Mouse (Mus musculus) midbrain, embryonic 11.5 days (tissue): Measurements from ENCODE around the gene Olfr69. TPM values are rescaled to one million over a fixed set of nuclear protein-coding genes. Genes with fewer than 3 reads are reported as not detected.
"Not testable (repeated sequence)": the region's sequence is repeated elsewhere in the genome, so short reads cannot be mapped to it uniquely, and the experiment has no call there.

Experiments
- ATAC-seq: fragments of 200-750 bp; cut with Nextera tagmentation; 2 replicates; pipeline ENCODE4 v1.8.0; 2017; ENCODE audit warnings: moderate TSS enrichment, moderate library complexity; ENCODE audit not compliant: low FRiP score
- DNase-seq: peaks from one replicate; pipeline ENCODE4 v3.0.0; 2015; ENCODE audit warnings: low spot score; ENCODE audit errors: missing footprints
- H3K27ac ChIP-seq: fragments of 300-500 bp; sonication (generic); 2 replicates; pipeline ENCODE4 v1.5.1; 2014; ENCODE audit warnings: low read depth, low read length
- H3K27me3 ChIP-seq: fragments of 300-500 bp; sonication (generic); 2 replicates; pipeline ENCODE4 v1.6.1; 2014; ENCODE audit warnings: mild to moderate bottlenecking, low read length, moderate library complexity, mixed read lengths; ENCODE audit not compliant: control insufficient read depth, insufficient read depth
- H3K36me3 ChIP-seq: fragments of 300-500 bp; sonication (generic); 2 replicates; pipeline ENCODE4 v1.6.1; 2014; ENCODE audit warnings: mild to moderate bottlenecking, low read length, moderate library complexity, mixed read lengths; ENCODE audit not compliant: control insufficient read depth, insufficient read depth
- H3K4me1 ChIP-seq: fragments of 300-500 bp; sonication (generic); 2 replicates; pipeline ENCODE4 v1.6.1; 2014; ENCODE audit warnings: low read length; ENCODE audit not compliant: control insufficient read depth, insufficient read depth
- H3K4me2 ChIP-seq: fragments of 300-500 bp; sonication (generic); 2 replicates; pipeline ENCODE4 v1.6.1; 2014; ENCODE audit warnings: mild to moderate bottlenecking, moderate library complexity
- H3K4me3 ChIP-seq: fragments of 300-500 bp; sonication (generic); 2 replicates; pipeline ENCODE4 v1.5.1; 2014; ENCODE audit warnings: low read depth, low read length
- H3K9ac ChIP-seq: fragments of 300-500 bp; sonication (generic); 2 replicates; pipeline ENCODE4 v1.6.1; 2014; ENCODE audit warnings: low read length
- H3K9me3 ChIP-seq: fragments of 300-500 bp; sonication (generic); 2 replicates; pipeline ENCODE4 v1.6.1; 2016; ENCODE audit warnings: low read length; ENCODE audit not compliant: control insufficient read depth
- WGBS: fragments of 180-500 bp; shearing (Covaris S2); extraction: QIAGEN DNeasy Blood & Tissue Kit; methylation state at CpG from one replicate; pipeline ENCODE4 v1.1.7; 2014; 5-methylcytosine and 5-hydroxymethylcytosine counted together
- polyA plus RNA-seq: library from polyadenylated mRNA; unstranded; fragments of >200 nt; fragmentation: Nextera tagmentation; extraction: Ambion mirVana; gene quantifications from 2 replicates; pipeline ENCODE4 v1.2.1, GENCODE M21; 2014

Olfr69 gene
- polyA plus RNA-seq, 1 experiment from 2014 or later, result not detected

DNA sequence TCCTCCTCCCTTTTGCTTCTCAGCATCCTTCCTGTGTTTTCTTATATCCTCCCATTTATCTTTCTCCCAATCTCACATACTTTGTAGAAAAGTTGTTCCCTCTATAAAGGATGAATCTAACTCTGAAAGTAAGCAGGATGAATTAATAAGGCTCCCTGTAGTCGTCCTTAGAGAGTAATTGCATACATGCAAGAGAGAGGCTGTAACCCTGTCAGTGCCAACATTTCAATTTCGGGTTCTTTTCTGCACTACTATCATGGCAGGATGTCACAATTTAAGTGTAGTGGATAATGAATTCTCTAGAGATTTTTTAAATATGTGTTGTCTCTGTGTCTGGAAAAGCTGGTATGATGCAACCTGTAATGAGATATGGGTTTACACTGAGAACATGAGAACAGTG is 14.2 kb downstream of the Olfr69 start, which contains the start of gene Olfr630:
Gene Olfr630, minus strand, starts transcription at position 101 of the 400 bp plus-strand sequence.
- no peaks in the 10 kb centered on the region for H3K9me3 ChIP-seq
- no peak within 1 kb of the TSS for H3K4me3 ChIP-seq
- no peak within 1 kb of the TSS for H3K4me2 ChIP-seq
- no peaks in the 10 kb centered on the region for H3K36me3 ChIP-seq
- no peaks in the 10 kb centered on the region for H3K4me1 ChIP-seq
- ATAC-seq, result no peak
- H3K9ac ChIP-seq, result no peak within 1 kb of the TSS
- H3K27me3 ChIP-seq, result no peaks in the 10 kb centered on the region
- no peak within 1 kb of the TSS for H3K27ac ChIP-seq
- WGBS, result 55% methylated on average over 2 of the region's 2 CpGs
- DNase-seq, result no peak

DNA sequence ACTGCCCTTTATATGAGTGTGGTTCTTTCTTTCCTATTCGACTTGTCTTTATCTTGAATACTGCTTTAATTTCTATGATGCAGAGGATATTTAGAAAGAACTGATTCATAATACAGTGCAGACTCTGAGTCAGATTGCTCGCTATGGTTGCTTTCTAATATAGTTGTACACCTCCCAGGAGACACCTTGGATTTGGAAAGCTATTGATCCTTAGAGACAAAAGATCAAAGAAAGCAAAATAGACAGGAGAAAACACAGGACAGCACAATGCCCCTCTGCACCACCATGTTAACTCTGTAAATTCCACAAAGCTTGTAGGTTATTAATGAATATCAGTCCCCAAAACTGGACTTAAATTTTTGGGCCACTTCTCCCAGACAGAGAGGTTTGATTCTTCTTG is 26.6 kb downstream of the Olfr69 start, which contains the start of gene Olfr629:
Gene Olfr629, minus strand, starts transcription at position 101 of the 400 bp plus-strand sequence.
- DNase-seq (no peak), ATAC-seq (no peak)
- no peak within 1 kb of the TSS for H3K9ac ChIP-seq
- no peak within 1 kb of the TSS for H3K27ac ChIP-seq
- no peaks in the 10 kb centered on the region for H3K4me1 ChIP-seq
- 77% methylated on average over 2 of the region's 2 CpGs for WGBS
- no peak within 1 kb of the TSS for H3K4me3 ChIP-seq
- H3K36me3 ChIP-seq, result no peaks in the 10 kb centered on the region
- no peaks in the 10 kb centered on the region for H3K9me3 ChIP-seq
- H3K27me3 ChIP-seq, result no peaks in the 10 kb centered on the region
- no peak within 1 kb of the TSS for H3K4me2 ChIP-seq

DNA sequence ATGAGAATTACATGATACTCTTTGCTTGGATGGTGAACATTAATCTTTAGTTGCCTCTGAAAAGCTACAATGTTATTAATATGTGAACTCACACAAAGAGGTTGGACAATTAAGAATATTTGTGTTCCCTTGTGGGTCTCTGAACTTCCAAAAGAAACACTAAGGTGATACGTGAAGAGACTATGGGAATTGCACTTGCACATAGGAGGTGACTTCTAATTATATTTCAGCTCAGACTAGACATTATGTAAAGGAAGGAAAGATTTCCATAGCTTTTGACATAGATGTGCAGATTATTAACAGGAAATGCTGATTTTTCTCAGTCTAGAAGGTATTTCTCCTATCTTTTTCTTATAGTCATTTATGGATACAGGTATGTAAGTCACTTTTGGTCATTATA is 41.3 kb downstream of the Olfr69 start, which contains the start of gene Olfr628:
Gene Olfr628, plus strand, starts transcription at position 301 of the 400 bp plus-strand sequence.
- no peak within 1 kb of the TSS for H3K27ac ChIP-seq
- WGBS, result 95% methylated on average over 1 of the region's 1 CpGs
- H3K9me3 ChIP-seq, result no peaks in the 10 kb centered on the region
- no peaks in the 10 kb centered on the region for H3K27me3 ChIP-seq
- H3K4me3 ChIP-seq, result no peak within 1 kb of the TSS
- no peak for ATAC-seq
- no peak for DNase-seq
- no peak within 1 kb of the TSS for H3K9ac ChIP-seq
- H3K36me3 ChIP-seq, result no peaks in the 10 kb centered on the region
- no peaks in the 10 kb centered on the region for H3K4me1 ChIP-seq
- no peak within 1 kb of the TSS for H3K4me2 ChIP-seq

DNA sequence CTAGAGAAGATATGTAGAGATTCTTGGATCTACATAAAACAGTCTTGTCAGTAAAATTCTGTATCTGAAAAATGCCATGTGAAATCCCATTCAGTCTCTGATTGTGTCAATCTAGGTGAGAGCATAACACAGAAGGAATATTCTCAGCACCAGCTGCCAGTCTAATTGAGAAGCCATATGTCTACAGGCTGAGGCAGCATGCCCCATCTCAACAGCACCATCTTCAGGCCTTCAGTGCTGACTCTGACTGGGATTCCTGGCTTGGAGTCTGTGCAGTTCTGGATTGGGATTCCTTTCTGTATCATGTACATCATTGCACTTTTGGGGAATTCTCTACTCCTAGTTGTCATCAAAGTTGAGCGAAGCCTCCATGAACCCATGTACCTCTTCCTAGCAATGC is 55.0 kb downstream of the Olfr69 start:
- not testable (repeated sequence) for H3K9ac ChIP-seq, H3K36me3 ChIP-seq, ATAC-seq, H3K4me1 ChIP-seq, H3K9me3 ChIP-seq, H3K27me3 ChIP-seq, H3K27ac ChIP-seq, H3K4me2 ChIP-seq, H3K4me3 ChIP-seq, DNase-seq
- 93% methylated on average over 1 of the region's 1 CpGs for whole genome bisulfite sequencing

Other genes starting within 250 kb of the Olfr69 start
- not detected in 2 replicates for gene Olfr612, start 228.9 kb downstream of the Olfr69 start, polyA plus RNA-seq
- not detected in 2 replicates for gene Olfr613, start 223.5 kb downstream of the Olfr69 start, polyA plus RNA-seq
- not detected in 2 replicates for gene Olfr615, start 215.5 kb downstream of the Olfr69 start, polyA plus RNA-seq
- not detected in 2 replicates for gene Olfr616, start 202.5 kb downstream of the Olfr69 start, polyA plus RNA-seq
- not detected in 2 replicates for gene Olfr617, start 198.5 kb downstream of the Olfr69 start, polyA plus RNA-seq
- gene Olfr618, start 181.5 kb downstream of the Olfr69 start, polyA plus RNA-seq, result not detected in 2 replicates
- gene Olfr619, start 171.0 kb downstream of the Olfr69 start, polyA plus RNA-seq, result not detected in 2 replicates
- gene Olfr620, start 159.1 kb downstream of the Olfr69 start, polyA plus RNA-seq, result not detected in 2 replicates
- gene Olfr622, start 128.9 kb downstream of the Olfr69 start, polyA plus RNA-seq, result not detected in 2 replicates
- not detected in 2 replicates for gene Olfr623, start 107.9 kb downstream of the Olfr69 start, polyA plus RNA-seq
- 0.03 and 0.04 TPM in 2 replicates for gene Olfr624, start 100.4 kb downstream of the Olfr69 start, polyA plus RNA-seq
- gene Olfr625-ps1, start 88.9 kb downstream of the Olfr69 start, polyA plus RNA-seq, result not detected in 2 replicates
- gene Olfr243, start 56.9 kb downstream of the Olfr69 start, polyA plus RNA-seq, result not detected in 2 replicates
- not detected in 2 replicates for gene Olfr628, start 41.2 kb downstream of the Olfr69 start, polyA plus RNA-seq
- gene Olfr629, start 26.7 kb downstream of the Olfr69 start, polyA plus RNA-seq, result not detected in 2 replicates
- gene Olfr630, start 14.3 kb downstream of the Olfr69 start, polyA plus RNA-seq, result not detected in 2 replicates
- not detected in 2 replicates for gene Olfr68, start 8.1 kb upstream of the Olfr69 start, polyA plus RNA-seq
- not detected in 2 replicates for gene Olfr67, start 20.2 kb upstream of the Olfr69 start, polyA plus RNA-seq
- 767 and 794 TPM in 2 replicates for gene Hbb-bt, start 42.4 kb upstream of the Olfr69 start, polyA plus RNA-seq
- 259 and 279 TPM in 2 replicates for gene Hbb-bs, start 56.5 kb upstream of the Olfr69 start, polyA plus RNA-seq
- not detected in 2 replicates for gene Hbb-bh2, start 68.9 kb upstream of the Olfr69 start, polyA plus RNA-seq
- gene Hbb-bh1, start 71.6 kb upstream of the Olfr69 start, polyA plus RNA-seq, result 2,751 and 2,795 TPM in 2 replicates
- 11,345 and 11,485 TPM in 2 replicates for gene Hbb-y, start 81.6 kb upstream of the Olfr69 start, polyA plus RNA-seq
- gene Olfr66, start 114.7 kb upstream of the Olfr69 start, polyA plus RNA-seq, result not detected in 2 replicates
- not detected in 2 replicates for gene Olfr64, start 122.9 kb upstream of the Olfr69 start, polyA plus RNA-seq
- not detected in 2 replicates for gene Olfr65, start 131.9 kb upstream of the Olfr69 start, polyA plus RNA-seq
- gene Olfr631, start 157.2 kb upstream of the Olfr69 start, polyA plus RNA-seq, result not detected in 2 replicates
- gene Olfr632, start 162.8 kb upstream of the Olfr69 start, polyA plus RNA-seq, result not detected in 2 replicates
- not detected in 2 replicates for gene Olfr633, start 172.8 kb upstream of the Olfr69 start, polyA plus RNA-seq
- 0.01 and 0.03 TPM in 2 replicates for gene Olfr635, start 199.6 kb upstream of the Olfr69 start, polyA plus RNA-seq
- not detected in 2 replicates for gene Olfr638, start 227.2 kb upstream of the Olfr69 start, polyA plus RNA-seq
- not detected in 2 replicates for gene Olfr639, start 245.7 kb upstream of the Olfr69 start, polyA plus RNA-seq